Mouse (Mus musculus): ENCODE measurements around the gene Cdh13. TPM values are rescaled to one million over a fixed set of nuclear protein-coding genes. Genes with fewer than 3 reads are reported as not detected.

Gene Cdh13
- polyA plus RNA-seq, 1 experiment from 2014 or later = 0.53 TPM

- Histone ChIP-seq H3K9me3 (ENCODE audit: low read length) (no peaks in the 10 kb centered on the region), H3K9ac (replicated peaks) (no peak overlapping the region), H3K4me1 (ENCODE audit: insufficient read depth) (no peaks in the 10 kb centered on the region), H3K27me3 (ENCODE audit: insufficient read depth, low read length) (no peaks in the 10 kb centered on the region), H3K4me3 (ENCODE audit: low read depth, low read length) (no peak overlapping the region), H3K36me3 (replicated peaks; ENCODE audit: insufficient read depth, low read length) (no peaks in the 10 kb centered on the region), H3K4me2 (ENCODE audit: low read depth, low read length) (no peak overlapping the region), H3K27ac (ENCODE audit: low read depth) (no peak overlapping the region)
- TF ChIP-seq CTCF (IDR thresholded peaks at IDR 0.05; ENCODE audit: low read depth) (no peak), EP300 (IDR thresholded peaks at IDR 0.05; ENCODE audit: low read depth) (no peak)
- ATAC-seq = no peak
- WGBS (ENCODE audit: insufficient replicate concordance) = 77% methylated on average over 4 of the region's 4 CpGs
- DNase-seq = no peak
These were observed 543.2 kb downstream of the Cdh13 start for GRCm38 (mm10) chr8:118826761-118827160.

GRCm38 (mm10) chr8:118827726-118828125 lies 544.2 kb downstream of the Cdh13 start:
- TF ChIP-seq CTCF (IDR thresholded peaks at IDR 0.05; ENCODE audit: low read depth) (no peak), EP300 (IDR thresholded peaks at IDR 0.05; ENCODE audit: low read depth) (no peak)
- no peaks in the 10 kb centered on the region for H3K4me1 ChIP-seq (ENCODE audit: insufficient read depth)
- no peak overlapping the region for H3K4me3 ChIP-seq (ENCODE audit: low read depth, low read length)

GRCm38 (mm10) chr8:118830291-118830690 lies 546.8 kb downstream of the Cdh13 start:
- Histone ChIP-seq H3K36me3 (replicated peaks; ENCODE audit: insufficient read depth, low read length) (no peaks in the 10 kb centered on the region), H3K27me3 (ENCODE audit: insufficient read depth, low read length) (no peaks in the 10 kb centered on the region), H3K9me3 (ENCODE audit: low read length) (no peaks in the 10 kb centered on the region), H3K27ac (ENCODE audit: low read depth) (no peak overlapping the region), H3K4me2 (ENCODE audit: low read depth, low read length) (no peak overlapping the region), H3K9ac (replicated peaks) (no peak overlapping the region), H3K4me1 (ENCODE audit: insufficient read depth) (no peaks in the 10 kb centered on the region), H3K4me3 (ENCODE audit: low read depth, low read length) (no peak overlapping the region)
- no peak for TF ChIP-seq CTCF (IDR thresholded peaks at IDR 0.05; ENCODE audit: low read depth)
- TF ChIP-seq EP300 (IDR thresholded peaks at IDR 0.05; ENCODE audit: low read depth) = no peak
- 32% methylated on average over 5 of the region's 5 CpGs for WGBS (ENCODE audit: insufficient replicate concordance)
- DNase-seq = no peak
- no peak for ATAC-seq

More at GRCm38 (mm10) chr8:118827726-118828125, 544.2 kb downstream of the Cdh13 start:
- H3K27ac ChIP-seq (ENCODE audit: low read depth) = no peak overlapping the region
- ATAC-seq = no peak
- H3K36me3 ChIP-seq (replicated peaks; ENCODE audit: insufficient read depth, low read length) = no peaks in the 10 kb centered on the region
- H3K9ac ChIP-seq (replicated peaks) = no peak overlapping the region
- no peaks in the 10 kb centered on the region for H3K27me3 ChIP-seq (ENCODE audit: insufficient read depth, low read length)
- H3K9me3 ChIP-seq (ENCODE audit: low read length) = no peaks in the 10 kb centered on the region
- H3K4me2 ChIP-seq (ENCODE audit: low read depth, low read length) = no peak overlapping the region
- WGBS (ENCODE audit: insufficient replicate concordance) = 78% methylated on average over 6 of the region's 6 CpGs
- no peak for DNase-seq

- TF ChIP-seq EP300 (IDR thresholded peaks at IDR 0.05; ENCODE audit: low read depth) = no peak
- TF ChIP-seq CTCF (IDR thresholded peaks at IDR 0.05; ENCODE audit: low read depth) = no peak
- Histone ChIP-seq H3K4me3 (ENCODE audit: low read depth, low read length) (no peak overlapping the region), H3K27ac (ENCODE audit: low read depth) (no peak overlapping the region), H3K36me3 (replicated peaks; ENCODE audit: insufficient read depth, low read length) (no peaks in the 10 kb centered on the region), H3K4me1 (ENCODE audit: insufficient read depth) (no peaks in the 10 kb centered on the region), H3K4me2 (ENCODE audit: low read depth, low read length) (no peak overlapping the region), H3K9me3 (ENCODE audit: low read length) (no peaks in the 10 kb centered on the region), H3K9ac (replicated peaks) (no peak overlapping the region), H3K27me3 (ENCODE audit: insufficient read depth, low read length) (no peaks in the 10 kb centered on the region)
- DNase-seq (no peak), ATAC-seq (no peak)
- WGBS (ENCODE audit: insufficient replicate concordance) = 72% methylated on average over 10 of the region's 10 CpGs
These were observed 547.5 kb downstream of the Cdh13 start for GRCm38 (mm10) chr8:118831026-118831425.

- no peak overlapping the region for H3K4me2 ChIP-seq (ENCODE audit: low read depth, low read length)
- 0 out of 2 replicates have a peak, but pooled peaks cover 2% of the 10 kb centered on the region for H3K9me3 ChIP-seq (ENCODE audit: low read length)
- no peaks in the 10 kb centered on the region for H3K36me3 ChIP-seq (replicated peaks; ENCODE audit: insufficient read depth, low read length)
- H3K9ac ChIP-seq (replicated peaks) = no peak overlapping the region
- WGBS (ENCODE audit: insufficient replicate concordance) = 93% methylated on average over 2 of the region's 2 CpGs
- no peak overlapping the region for H3K4me3 ChIP-seq (ENCODE audit: low read depth, low read length)
- DNase-seq (no peak), ATAC-seq (no peak)
- no peaks in the 10 kb centered on the region for H3K27me3 ChIP-seq (ENCODE audit: insufficient read depth, low read length)
- H3K27ac ChIP-seq (ENCODE audit: low read depth) = no peak overlapping the region
- TF ChIP-seq CTCF (IDR thresholded peaks at IDR 0.05; ENCODE audit: low read depth) (no peak), EP300 (IDR thresholded peaks at IDR 0.05; ENCODE audit: low read depth) (no peak)
- no peaks in the 10 kb centered on the region for H3K4me1 ChIP-seq (ENCODE audit: insufficient read depth)
These were observed 555.3 kb downstream of the Cdh13 start for GRCm38 (mm10) chr8:118838801-118839200.

GRCm38 (mm10) chr8:118845690-118846089 lies 562.2 kb downstream of the Cdh13 start:
- no peak overlapping the region for H3K4me3 ChIP-seq (ENCODE audit: low read depth, low read length)
- DNase-seq (no peak), ATAC-seq (no peak)
- no peak overlapping the region for H3K4me2 ChIP-seq (ENCODE audit: low read depth, low read length)
- TF ChIP-seq CTCF (IDR thresholded peaks at IDR 0.05; ENCODE audit: low read depth) (no peak), EP300 (IDR thresholded peaks at IDR 0.05; ENCODE audit: low read depth) (no peak)
- no peaks in the 10 kb centered on the region for H3K27me3 ChIP-seq (ENCODE audit: insufficient read depth, low read length)
- H3K36me3 ChIP-seq (replicated peaks; ENCODE audit: insufficient read depth, low read length) = no peaks in the 10 kb centered on the region
- no peak overlapping the region for H3K27ac ChIP-seq (ENCODE audit: low read depth)
- H3K4me1 ChIP-seq (ENCODE audit: insufficient read depth) = no peaks in the 10 kb centered on the region
- H3K9me3 ChIP-seq (ENCODE audit: low read length) = 0 out of 2 replicates have a peak, but pooled peaks cover 4% of the 10 kb centered on the region
- no peak overlapping the region for H3K9ac ChIP-seq (replicated peaks)

- H3K4me3 ChIP-seq (ENCODE audit: low read depth, low read length) = no peak overlapping the region
- H3K4me2 ChIP-seq (ENCODE audit: low read depth, low read length) = no peak overlapping the region
- H3K27me3 ChIP-seq (ENCODE audit: insufficient read depth, low read length) = no peaks in the 10 kb centered on the region
- no peaks in the 10 kb centered on the region for H3K4me1 ChIP-seq (ENCODE audit: insufficient read depth)
- no peak overlapping the region for H3K9ac ChIP-seq (replicated peaks)
- 63% methylated on average over 5 of the region's 5 CpGs for WGBS (ENCODE audit: insufficient replicate concordance)
- H3K27ac ChIP-seq (ENCODE audit: low read depth) = no peak overlapping the region
- ATAC-seq (no peak), DNase-seq (no peak)
- TF ChIP-seq CTCF (IDR thresholded peaks at IDR 0.05; ENCODE audit: low read depth) = no peak
- no peak for TF ChIP-seq EP300 (IDR thresholded peaks at IDR 0.05; ENCODE audit: low read depth)
- H3K9me3 ChIP-seq (ENCODE audit: low read length) = 0 out of 2 replicates have a peak, but pooled peaks cover 2% of the 10 kb centered on the region
- H3K36me3 ChIP-seq (replicated peaks; ENCODE audit: insufficient read depth, low read length) = no peaks in the 10 kb centered on the region
These were observed 564.5 kb downstream of the Cdh13 start for GRCm38 (mm10) chr8:118848021-118848420.

Data from liver, postnatal 0 days (tissue).